Mouse (Mus musculus) lung, adult 2 months (tissue): Measurements from ENCODE around the gene Ncor2.

Source experiments
- CTCF ChIP-seq: fragments of 200-500 bp; IDR thresholded peaks from 2 replicates; pipeline ENCODE4 v1.5.1; 2011; ENCODE audit warnings: mild to moderate bottlenecking, low read length, control low read depth; ENCODE audit not compliant: insufficient read depth
- POLR2A ChIP-seq: fragments of 200-500 bp; IDR thresholded peaks from 2 replicates; pipeline ENCODE4 v1.6.1; 2011; ENCODE audit warnings: low read depth, mild to moderate bottlenecking, control low read depth, low read length, borderline replicate concordance; ENCODE audit errors: extremely low read depth

DNA sequence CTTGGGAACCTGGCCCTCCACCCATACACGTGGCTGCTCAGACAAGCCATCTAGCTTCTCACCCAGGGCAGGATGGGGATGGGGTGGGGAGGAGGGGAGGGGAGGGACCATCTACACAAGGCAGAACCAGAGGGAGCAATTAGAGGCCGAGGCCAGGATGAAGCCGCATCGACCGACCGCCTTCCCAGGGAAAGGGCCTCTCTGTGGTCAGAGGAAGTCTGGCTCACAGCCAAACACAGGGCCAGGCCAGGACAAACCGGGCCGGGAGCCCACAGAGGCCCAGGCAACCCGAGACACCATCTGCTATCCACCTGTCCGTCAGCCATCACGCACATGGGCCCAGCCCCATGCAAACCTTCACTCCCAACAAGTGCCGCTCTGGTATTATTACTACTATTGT, 19.7 kb downstream of the Ncor2 start:
- TF ChIP-seq POLR2A (no peak), CTCF (no peak)
